Mouse (Mus musculus): ENCODE data around the gene Zfp518a. TPM values are rescaled to one million over a fixed set of nuclear protein-coding genes. Genes with fewer than 3 reads are reported as not detected.

Zfp518a gene
- polyA plus RNA-seq, 1 experiment from 2014 or later: 18.6 TPM

DNA sequence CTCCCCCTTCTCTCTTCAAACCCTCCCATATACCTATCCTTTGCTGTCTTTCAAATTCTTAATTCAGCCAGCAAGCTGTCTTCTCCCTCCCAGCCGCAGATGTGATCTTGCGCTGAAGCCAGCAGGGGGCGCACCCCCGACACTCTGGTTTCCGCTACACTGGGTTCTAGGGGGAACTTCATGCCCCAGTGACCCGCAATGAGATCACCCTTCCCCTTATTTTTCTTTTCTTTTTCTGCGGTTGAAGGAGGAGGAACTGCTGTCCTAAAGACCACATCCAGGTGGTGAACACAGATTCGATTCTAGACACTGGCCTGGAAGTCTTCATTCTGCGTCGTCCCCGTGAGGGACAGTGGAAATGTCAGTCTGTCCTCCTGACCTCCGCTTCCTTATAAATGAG, 68.5 kb downstream of the Zfp518a start:
- DNase-seq (ENCODE audit: low spot score): peak; percentile 61
- H3K9me3 ChIP-seq (ENCODE audit: control insufficient read depth, low read length): no peaks in the 10 kb centered on the region
- no peaks in the 10 kb centered on the region for H3K27me3 ChIP-seq (ENCODE audit: control insufficient read depth, insufficient read depth, low read length)
- no peaks in the 10 kb centered on the region for H3K4me1 ChIP-seq (ENCODE audit: control insufficient read depth, insufficient read depth, low read length)
- 50% methylated on average over 12 of the region's 12 CpGs for WGBS
- no peak overlapping the region for H3K4me3 ChIP-seq (ENCODE audit: low read depth, low read length)
- no peak for ATAC-seq (ENCODE audit: insufficient read depth, low FRiP score, low TSS enrichment)
- no peak overlapping the region for H3K4me2 ChIP-seq (ENCODE audit: low read depth)
- H3K27ac ChIP-seq (ENCODE audit: low read depth, low read length): no peak overlapping the region
- H3K9ac ChIP-seq (ENCODE audit: low read length): no peak overlapping the region
- H3K36me3 ChIP-seq (ENCODE audit: control insufficient read depth, insufficient read depth, low read length): no peaks in the 10 kb centered on the region

DNA sequence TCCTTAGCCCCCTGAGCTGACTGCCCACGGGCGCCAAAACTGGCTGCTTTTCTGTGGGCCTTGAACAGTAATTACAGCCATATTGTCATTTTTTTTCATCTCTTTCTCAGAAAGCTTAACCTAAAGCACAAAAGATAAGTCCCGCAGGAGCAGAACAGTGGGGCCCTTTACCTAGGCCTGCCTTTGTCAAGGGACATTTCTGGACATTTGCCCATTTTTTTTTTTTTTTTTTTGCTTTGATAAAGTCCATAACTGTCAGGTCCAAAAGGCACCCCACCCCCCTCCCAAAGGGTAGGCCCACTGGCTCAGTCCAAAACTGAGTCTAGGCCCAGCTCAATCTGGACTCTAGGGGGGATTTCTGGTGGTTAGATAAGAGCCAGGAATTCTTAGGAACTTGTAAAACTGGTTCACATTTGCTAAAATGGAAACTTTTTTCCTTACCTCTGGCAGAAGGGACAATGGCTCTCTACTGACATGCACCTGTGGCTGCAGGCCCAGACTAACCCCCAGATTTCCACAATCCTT, 69.9 kb downstream of the Zfp518a start:
- no peak overlapping the region for H3K4me2 ChIP-seq (ENCODE audit: low read depth)
- H3K9me3 ChIP-seq (ENCODE audit: control insufficient read depth, low read length): no peaks in the 10 kb centered on the region
- ATAC-seq (ENCODE audit: insufficient read depth, low FRiP score, low TSS enrichment) (no peak), DNase-seq (ENCODE audit: low spot score) (no peak)
- no peak overlapping the region for H3K27ac ChIP-seq (ENCODE audit: low read depth, low read length)
- H3K27me3 ChIP-seq (ENCODE audit: control insufficient read depth, insufficient read depth, low read length): no peaks in the 10 kb centered on the region
- H3K36me3 ChIP-seq (ENCODE audit: control insufficient read depth, insufficient read depth, low read length): no peaks in the 10 kb centered on the region
- H3K9ac ChIP-seq (ENCODE audit: low read length): no peak overlapping the region
- WGBS: 89% methylated on average over 3 of the region's 3 CpGs
- H3K4me1 ChIP-seq (ENCODE audit: control insufficient read depth, insufficient read depth, low read length): no peaks in the 10 kb centered on the region
- H3K4me3 ChIP-seq (ENCODE audit: low read depth, low read length): no peak overlapping the region

DNA sequence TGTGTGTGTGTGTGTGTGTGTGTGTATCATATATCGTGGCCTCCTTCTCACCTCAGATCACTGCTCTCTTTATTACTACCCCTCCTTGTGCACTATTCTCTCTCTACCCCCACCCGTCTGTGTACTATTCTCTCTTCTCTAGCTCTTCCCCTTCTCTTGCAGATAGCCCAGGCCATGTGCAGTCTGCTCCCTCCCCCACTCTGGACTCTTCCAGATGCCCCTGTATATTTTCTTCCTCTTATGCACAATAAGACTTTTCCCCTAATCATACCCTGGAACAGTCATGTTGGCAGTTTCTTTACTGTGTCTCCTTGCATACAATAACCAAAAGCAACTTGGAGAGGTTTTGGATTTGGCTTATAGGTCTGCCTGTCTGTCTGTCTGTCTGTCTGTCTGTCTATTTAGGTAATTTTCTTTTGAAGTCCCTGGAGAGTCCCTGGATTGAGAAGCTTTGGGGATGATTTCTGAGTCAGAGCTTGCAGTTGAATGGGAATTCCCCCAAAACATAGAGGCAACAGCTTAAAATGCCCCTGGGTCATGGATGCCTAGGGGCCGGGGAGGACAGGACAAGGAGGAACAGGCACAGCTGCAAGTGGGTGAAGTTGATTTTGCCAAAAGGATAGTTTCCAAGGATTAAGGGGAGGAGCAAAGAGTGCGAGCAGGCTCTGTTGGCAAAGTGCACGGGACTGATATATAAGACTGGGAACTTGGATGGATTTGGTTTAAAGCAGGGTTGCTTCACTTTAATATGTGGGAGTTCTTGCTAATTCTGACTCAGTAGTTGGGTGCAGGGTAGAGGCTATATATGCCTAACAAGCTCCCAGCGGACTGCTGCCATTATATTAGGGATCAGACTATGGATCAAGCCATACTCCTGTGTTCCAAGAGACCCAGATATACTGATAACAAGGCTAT, 70.7 kb downstream of the Zfp518a start:
- no peak overlapping the region for H3K27ac ChIP-seq (ENCODE audit: low read depth, low read length)
- H3K27me3 ChIP-seq (ENCODE audit: control insufficient read depth, insufficient read depth, low read length): no peaks in the 10 kb centered on the region
- no peak overlapping the region for H3K9ac ChIP-seq (ENCODE audit: low read length)
- no peaks in the 10 kb centered on the region for H3K36me3 ChIP-seq (ENCODE audit: control insufficient read depth, insufficient read depth, low read length)
- DNase-seq (ENCODE audit: low spot score) (no peak), ATAC-seq (ENCODE audit: insufficient read depth, low FRiP score, low TSS enrichment) (no peak)
- no peaks in the 10 kb centered on the region for H3K4me1 ChIP-seq (ENCODE audit: control insufficient read depth, insufficient read depth, low read length)
- WGBS: 88% methylated on average over 6 of the region's 6 CpGs
- no peaks in the 10 kb centered on the region for H3K9me3 ChIP-seq (ENCODE audit: control insufficient read depth, low read length)
- no peak overlapping the region for H3K4me3 ChIP-seq (ENCODE audit: low read depth, low read length)
- H3K4me2 ChIP-seq (ENCODE audit: low read depth): no peak overlapping the region

Small RNA genes within 50 kb of the gene (microRNA-seq; reads per million reads assigned to microRNA genes)
- not detected for gene Mir8092

Other genes starting within 250 kb of the Zfp518a start
- 0.31 TPM in 1 of 2 replicates, not detected in the other for gene Cc2d2b, start 146.0 kb upstream of the Zfp518a start, polyA plus RNA-seq (2014; fragmentation: Nextera tagmentation; extraction: Ambion mirVana)
- gene Ccnj, start 63.4 kb upstream of the Zfp518a start, polyA plus RNA-seq (2014; fragmentation: Nextera tagmentation; extraction: Ambion mirVana): 37.6 and 38.3 TPM in 2 replicates
- 0.45 and 0.70 TPM in 2 replicates for gene Blnk, start 99.8 kb downstream of the Zfp518a start, polyA plus RNA-seq (2014; fragmentation: Nextera tagmentation; extraction: Ambion mirVana)
- 0.17 TPM in 1 of 2 replicates, not detected in the other for gene Dntt, start 134.6 kb downstream of the Zfp518a start, polyA plus RNA-seq (2014; fragmentation: Nextera tagmentation; extraction: Ambion mirVana)
- gene Opalin, start 182.4 kb downstream of the Zfp518a start, polyA plus RNA-seq (2014; fragmentation: Nextera tagmentation; extraction: Ambion mirVana): not detected in 2 replicates

Measured in neural tube, embryonic 11.5 days (tissue).